Mouse (Mus musculus): ENCODE data around the gene Speer4b.
"Not testable (repeated sequence)": the region's sequence is repeated elsewhere in the genome, so short reads cannot be mapped to it uniquely, and the experiment has no call there.

Speer4b gene

DNA sequence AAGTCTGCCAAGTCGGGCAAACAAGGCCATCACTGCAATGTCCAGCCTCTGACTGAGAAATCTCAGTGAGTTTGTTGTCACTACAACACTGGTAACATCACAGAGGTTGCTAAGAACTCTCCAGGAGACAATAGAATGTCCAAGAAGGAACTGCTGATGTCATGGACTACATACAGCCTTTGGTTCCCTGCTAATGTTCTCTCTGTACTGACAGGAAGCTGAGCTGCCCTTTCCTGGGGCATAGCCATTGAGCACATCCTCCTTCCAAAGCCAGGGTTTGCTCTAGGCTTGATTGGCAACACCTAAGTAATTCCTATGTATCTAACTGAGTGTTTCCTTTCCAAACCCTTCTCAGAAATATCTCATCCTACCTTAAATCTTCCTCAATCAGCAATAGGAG, at the start of gene Speer4b:
Gene Speer4b (minus strand): TSS at position 101 of the 400 bp plus-strand sequence.
- DNase-seq = not testable (repeated sequence)

DNA sequence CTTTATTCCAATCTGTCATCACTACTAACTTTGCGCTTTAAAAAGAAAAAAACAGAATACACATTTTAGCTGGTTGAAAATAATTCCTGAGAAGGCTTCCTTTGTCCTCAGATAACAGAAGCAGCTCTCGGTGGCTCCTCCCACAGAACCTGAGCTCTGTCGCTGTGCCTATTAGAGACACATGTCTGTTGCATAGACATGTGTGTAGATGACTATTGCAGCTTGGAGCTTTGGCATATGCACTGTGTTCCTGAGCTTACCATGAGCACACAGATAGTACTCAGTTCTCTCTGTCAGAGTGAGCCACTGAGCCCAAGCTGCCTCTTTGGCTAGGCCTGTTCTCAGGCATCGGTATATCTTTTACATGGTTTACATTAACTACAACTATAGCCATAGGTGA, 48.1 kb upstream of the Speer4b start:
- DNase-seq = no peak

DNA sequence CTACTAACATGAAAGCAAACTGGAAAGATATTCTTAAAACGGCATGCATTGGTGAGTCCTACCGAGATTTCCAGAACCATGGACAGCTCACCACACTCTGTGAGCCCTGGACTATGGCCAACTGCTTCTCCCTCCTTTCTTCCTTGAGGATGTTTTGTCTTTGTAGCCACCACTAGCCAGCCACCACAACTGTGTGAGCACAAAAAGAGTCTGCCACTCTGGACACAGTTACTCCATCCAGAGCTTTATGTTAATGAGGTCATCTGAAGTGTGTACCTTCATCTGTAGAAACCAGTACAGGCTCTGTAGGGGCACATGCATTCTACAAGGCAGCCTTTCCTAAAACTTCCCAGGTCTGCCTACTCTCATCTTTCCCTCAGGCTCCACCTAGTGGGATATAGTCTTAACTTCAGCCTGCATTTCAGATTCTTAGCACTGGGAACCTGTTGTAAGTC, 43.6 kb upstream of the Speer4b start:
- no peak for DNase-seq

DNA sequence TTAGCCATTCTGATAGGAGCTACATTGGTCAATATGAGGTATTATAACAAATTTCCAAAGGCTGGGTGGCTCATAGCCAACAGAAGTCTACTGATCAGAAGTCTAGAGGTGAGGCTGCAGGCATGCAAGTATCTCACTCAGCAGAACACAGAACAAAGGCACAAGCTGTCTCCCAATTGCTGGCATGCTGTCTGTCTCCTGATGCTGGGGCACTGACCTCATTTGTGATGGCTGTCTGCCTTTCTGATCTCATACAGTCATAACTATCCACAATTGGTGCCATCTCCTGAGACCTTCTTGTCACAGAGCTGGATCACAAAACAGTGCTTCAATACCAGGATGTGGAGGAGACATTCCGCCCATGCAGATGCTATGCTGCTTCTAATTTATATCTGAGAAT, 25.7 kb upstream of the Speer4b start:
- no peak for DNase-seq

DNA sequence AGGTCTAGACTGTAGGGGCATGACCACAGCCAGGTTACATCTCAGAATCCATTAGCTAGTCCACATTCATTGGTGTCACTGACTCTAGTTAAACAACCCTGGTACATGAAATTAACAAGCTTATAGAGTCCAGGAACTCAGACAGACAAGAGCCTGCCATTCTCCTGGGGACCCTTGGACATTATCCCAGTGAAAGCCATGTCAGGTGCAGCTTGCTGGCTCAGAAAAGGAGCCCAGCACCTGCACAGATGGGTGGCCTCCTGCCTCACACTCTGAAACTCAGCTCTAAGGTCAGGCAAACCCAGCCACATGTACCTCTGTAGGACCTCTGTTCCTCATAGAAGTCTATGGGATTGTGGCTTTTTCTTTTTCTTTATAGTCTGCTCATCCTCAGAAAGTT, 17.5 kb upstream of the Speer4b start:
- DNase-seq = no peak

DNA sequence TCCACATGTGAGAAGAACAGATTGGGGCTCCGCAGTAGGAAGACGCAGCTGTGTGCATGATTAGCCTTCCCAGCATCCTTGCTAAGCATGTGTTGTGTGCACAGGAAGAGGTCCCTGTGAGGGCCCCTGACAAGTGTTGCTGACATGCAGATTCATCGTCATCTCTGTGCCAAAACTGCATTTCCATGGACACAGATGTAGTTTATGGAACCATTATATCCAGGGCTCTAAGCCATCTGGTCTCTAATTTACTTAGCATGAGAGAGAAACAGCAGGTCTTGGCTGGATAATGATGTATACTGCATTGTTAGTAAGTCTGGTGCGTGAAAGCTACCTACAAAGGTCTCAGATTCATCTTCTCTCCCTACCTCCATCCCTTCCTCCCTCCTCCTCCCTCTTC, 10.3 kb downstream of the Speer4b start:
- DNase-seq = no peak

DNA sequence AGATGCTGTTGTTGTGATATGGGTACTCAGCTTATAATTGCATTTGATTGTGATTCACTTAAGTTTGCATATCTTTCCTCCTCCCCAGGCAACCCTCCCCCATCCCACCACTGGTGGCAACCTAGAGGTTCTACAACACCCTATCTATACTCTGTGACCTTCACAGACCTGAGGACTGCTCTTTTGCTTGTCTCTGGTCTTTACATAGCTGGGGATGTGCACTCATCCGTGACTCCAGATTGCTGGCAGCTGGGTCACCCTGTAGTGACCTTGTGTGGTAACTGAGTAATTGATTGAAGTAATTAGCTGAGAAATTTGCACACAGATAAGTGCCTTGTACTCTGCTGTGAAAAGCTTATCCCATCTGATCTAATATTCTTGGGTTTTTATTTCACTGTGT, 15.1 kb downstream of the Speer4b start:
- no peak for DNase-seq

DNA sequence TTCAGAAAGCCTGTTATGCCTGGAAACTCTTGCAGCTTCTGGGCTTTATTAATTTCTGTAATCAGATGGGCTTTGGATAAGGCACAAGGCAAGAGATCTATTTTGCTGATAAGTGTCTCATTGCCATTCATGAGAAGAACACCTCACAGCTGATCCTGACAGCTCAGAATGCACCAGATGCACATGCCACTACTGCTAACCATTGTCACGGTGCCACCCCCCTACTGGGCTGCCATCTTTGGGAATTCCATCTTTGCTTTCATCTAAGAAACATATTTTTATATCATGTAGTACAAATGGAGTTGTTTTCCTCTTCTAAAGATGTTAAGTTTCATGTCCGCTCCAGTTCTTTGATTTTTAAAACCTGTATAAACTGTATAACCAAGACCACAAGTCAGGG, 19.5 kb downstream of the Speer4b start:
- DNase-seq = no peak

DNA sequence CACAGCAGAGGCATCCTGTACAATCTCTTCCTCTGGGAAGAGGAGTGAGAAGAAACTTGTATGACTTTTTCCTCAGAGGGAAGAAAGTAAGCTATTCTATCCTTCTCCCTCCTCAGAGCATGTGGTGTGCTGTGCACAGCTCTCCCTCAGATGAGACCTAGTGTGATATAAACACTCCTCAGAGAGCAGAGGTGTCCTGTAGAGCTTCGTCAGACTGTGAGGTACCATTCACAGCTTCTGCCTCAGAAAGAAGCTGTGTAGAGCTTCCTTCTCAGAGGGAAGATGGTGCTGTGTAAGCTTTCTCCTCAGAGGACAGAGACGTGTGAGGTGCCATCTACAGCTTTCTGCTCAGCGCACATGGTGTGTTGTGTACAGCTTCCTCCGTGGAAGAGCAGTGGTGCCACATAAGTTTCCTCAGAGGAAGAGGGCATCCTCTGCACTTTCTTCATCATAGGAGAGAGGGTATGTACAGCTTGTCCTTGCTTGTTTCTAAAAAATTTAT, 26.2 kb downstream of the Speer4b start:
- DNase-seq = no peak

DNA sequence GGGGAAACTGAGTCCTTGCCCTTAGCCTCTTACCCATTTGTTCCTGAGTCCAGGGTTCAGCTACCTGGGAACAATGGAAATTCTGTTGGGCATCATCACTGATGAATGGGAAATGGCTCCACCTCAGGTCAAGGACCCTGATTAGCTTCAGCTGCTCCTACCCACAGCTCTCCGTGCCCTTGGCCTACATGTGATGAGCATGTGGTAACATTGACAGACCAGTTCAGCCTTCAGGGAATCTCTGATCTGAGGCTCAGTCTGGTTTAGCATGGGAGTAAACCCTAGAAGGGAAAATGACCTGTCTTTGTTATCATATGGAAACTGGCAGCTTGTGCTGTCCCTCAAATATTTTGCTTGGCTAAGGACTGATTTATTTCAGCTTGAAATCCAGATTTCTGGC, 43.6 kb downstream of the Speer4b start:
- no peak for DNase-seq

DNA sequence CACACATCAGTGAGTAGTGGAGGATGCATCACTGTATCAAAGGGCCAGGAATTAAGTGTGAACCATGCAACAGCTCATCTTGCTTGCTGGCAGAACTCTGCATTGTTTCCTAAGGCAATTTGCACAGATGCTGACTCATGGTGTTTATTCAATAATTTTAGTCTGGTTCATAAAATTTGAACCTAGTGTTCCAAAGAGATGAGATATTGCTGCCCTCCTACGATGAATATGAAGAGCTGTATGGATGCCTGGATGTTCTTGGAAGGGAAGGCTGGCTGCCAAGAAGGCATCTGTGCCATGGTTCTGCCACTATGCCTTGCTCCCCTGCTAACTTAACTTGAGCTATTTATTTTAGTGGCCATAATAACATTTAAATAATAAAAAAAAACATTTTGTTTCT, 44.3 kb downstream of the Speer4b start:
- DNase-seq = no peak

DNA sequence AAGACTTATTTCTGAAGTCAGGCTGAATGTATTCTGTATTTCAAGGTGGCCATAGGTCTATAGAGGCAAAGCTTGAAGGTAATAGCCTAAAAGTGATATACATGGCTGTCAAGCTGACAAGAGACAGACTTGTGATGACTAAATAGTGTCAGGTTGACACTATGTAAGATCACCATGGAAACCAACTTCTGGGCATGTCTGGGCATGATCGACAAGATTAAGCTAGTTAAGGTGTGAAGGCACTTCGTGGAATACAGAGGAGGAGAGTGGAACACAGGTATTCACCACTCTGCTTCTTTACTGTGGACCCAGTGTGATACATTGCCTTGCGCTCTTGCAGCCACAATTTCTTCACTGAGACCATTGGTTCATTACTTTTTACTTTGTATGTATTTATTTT, 46.9 kb downstream of the Speer4b start:
- no peak for DNase-seq

DNA sequence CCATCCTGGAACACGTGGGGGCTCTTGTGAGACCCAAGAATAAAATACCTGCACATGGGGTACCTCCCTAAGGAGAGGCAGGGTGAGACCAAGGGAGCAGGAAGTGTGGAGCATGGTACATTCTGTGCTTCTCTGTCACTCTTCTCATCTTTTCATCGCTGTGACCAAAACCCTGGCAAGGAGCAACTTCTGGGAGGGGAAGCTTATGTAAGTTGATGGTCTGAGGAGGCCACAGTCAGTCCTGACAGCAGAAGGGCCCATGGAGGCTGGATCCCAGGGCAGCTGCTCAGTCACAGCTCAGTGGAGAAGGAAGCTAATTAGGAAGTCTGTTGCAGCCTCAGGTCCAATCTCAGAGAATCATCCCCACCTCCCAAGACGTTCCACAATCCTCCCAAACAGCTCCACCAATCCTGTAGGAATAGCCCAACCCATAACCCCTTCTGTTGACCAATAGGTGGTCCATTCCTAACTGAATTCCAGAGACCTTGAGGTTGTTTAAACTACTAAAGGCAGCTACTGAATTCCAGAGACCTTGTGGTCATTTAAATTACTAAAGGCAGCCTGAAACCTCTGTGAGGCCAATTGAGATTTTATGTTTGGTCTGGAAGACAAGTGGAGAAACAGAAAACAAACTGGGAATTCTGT, 47.9 kb downstream of the Speer4b start:
- DNase-seq = no peak

Measured in thymus, postnatal 36 days (tissue).